Mouse (Mus musculus) liver, adult 2 months (tissue): Measurements from ENCODE around the gene Slc25a30.

Source experiments
- CTCF ChIP-seq: fragments of 200-500 bp; IDR thresholded peaks from 2 replicates; pipeline ENCODE4 v1.5.1; 2011; ENCODE audit warnings: low read depth, low read length, control low read depth
- POLR2A ChIP-seq: fragments of 200-500 bp; IDR thresholded peaks from 2 replicates; pipeline ENCODE4 v1.6.1; 2011; ENCODE audit warnings: low read length, control low read depth; ENCODE audit not compliant: insufficient read depth; ENCODE audit errors: extremely low read depth

DNA sequence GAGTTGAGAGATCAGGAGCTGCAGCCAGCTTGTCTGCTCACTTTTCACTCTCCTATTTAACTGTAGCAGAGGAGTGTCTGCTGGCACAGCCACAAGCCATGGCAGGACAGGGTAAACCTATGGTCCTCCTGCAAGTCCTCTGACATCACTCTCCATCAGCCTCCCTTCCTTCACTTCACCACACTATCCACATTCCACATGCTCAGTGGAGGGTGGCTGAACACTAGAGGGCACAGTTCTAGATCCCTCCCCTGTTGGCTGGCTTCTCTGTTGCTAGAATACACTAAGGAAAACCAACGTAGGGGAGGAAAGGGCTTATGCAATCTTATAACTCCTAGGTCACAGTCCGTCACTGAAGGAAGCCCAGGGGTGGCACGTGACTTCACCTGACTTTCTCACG, 59.8 kb downstream of the Slc25a30 start:
- peak; percentile 36; the same call in 1 of the 2 replicates for TF ChIP-seq CTCF
- no peak for TF ChIP-seq POLR2A
